Mouse (Mus musculus): Measurements from ENCODE around the gene Mmp14.

- TF ChIP-seq CTCF (IDR thresholded peaks at IDR 0.05; ENCODE audit: low read depth, low read length) (no peak), POLR2AphosphoS5 (IDR thresholded peaks at IDR 0.05; ENCODE audit: insufficient replicate concordance, low read depth, low read length) (no peak)
Measured at GRCm38 (mm10) chr14:54440538-54440937, 9.1 kb downstream of the Mmp14 start.
